Mouse (Mus musculus): ENCODE results near the gene Rims3. TPM values are rescaled to one million over a fixed set of nuclear protein-coding genes. Genes with fewer than 3 reads are reported as not detected.

The Rims3 gene
- 0.87 and 1.2 TPM in 2 replicates for polyA plus RNA-seq (2015; fragmentation: Nextera tagmentation; extraction: Ambion mirVana)

- Histone ChIP-seq H3K27ac (no peak within 1 kb of the TSS), H3K36me3 (no peaks in the 10 kb centered on the region), H3K9ac (peak within 1 kb of the TSS; percentile 63), H3K4me3 (peak within 1 kb of the TSS; percentile 58), H3K4me1 (no peaks in the 10 kb centered on the region), H3K9me3 (no peaks in the 10 kb centered on the region), H3K27me3 (peaks cover 71% of the 10 kb centered on the region), H3K4me2 (peak within 1 kb of the TSS; percentile 93)
- ATAC-seq (ENCODE audit: insufficient number of reproducible peaks, insufficient read depth, low FRiP score, low TSS enrichment, low read depth), result peak; percentile 45; the same call in 1 of the 2 replicates
- under 1% methylated on average over 60 of the region's 68 CpGs for WGBS
These were observed at the start of gene Rims3 for GRCm38 (mm10) chr4:120854588-120855319. TSS of gene Rims3 (plus strand) at chr4:120854816.

GRCm38 (mm10) chr4:120805816-120806215 lies 48.8 kb upstream of the Rims3 start:
- Histone ChIP-seq H3K36me3 (peaks cover 6% of the 10 kb centered on the region), H3K4me2 (no peak overlapping the region), H3K27ac (no peak overlapping the region), H3K9me3 (no peaks in the 10 kb centered on the region), H3K9ac (no peak overlapping the region), H3K4me3 (no peak overlapping the region), H3K27me3 (no peaks in the 10 kb centered on the region), H3K4me1 (peaks cover 5% of the 10 kb centered on the region)
- no peak for ATAC-seq (ENCODE audit: insufficient number of reproducible peaks, insufficient read depth, low FRiP score, low TSS enrichment, low read depth)

- Histone ChIP-seq H3K9me3 (no peaks in the 10 kb centered on the region), H3K27me3 (no peaks in the 10 kb centered on the region), H3K9ac (peak overlapping the region; percentile 70), H3K36me3 (no peaks in the 10 kb centered on the region), H3K4me1 (peaks cover 33% of the 10 kb centered on the region), H3K4me3 (peak overlapping the region; percentile 55), H3K27ac (peak overlapping the region; percentile 74; the same call in 1 of the 2 replicates), H3K4me2 (peak overlapping the region; percentile 72)
- ATAC-seq (ENCODE audit: insufficient number of reproducible peaks, insufficient read depth, low FRiP score, low TSS enrichment, low read depth), result no peak
- 37% methylated on average over 1 of the region's 1 CpGs for WGBS
These were observed 40.9 kb upstream of the Rims3 start for GRCm38 (mm10) chr4:120813762-120814161.

GRCm38 (mm10) chr4:120814171-120814570 lies 40.4 kb upstream of the Rims3 start:
- H3K4me1 ChIP-seq, result peaks cover 33% of the 10 kb centered on the region
- WGBS, result 30% methylated on average over 4 of the region's 4 CpGs
- no peak for ATAC-seq (ENCODE audit: insufficient number of reproducible peaks, insufficient read depth, low FRiP score, low TSS enrichment, low read depth)

GRCm38 (mm10) chr4:120815163-120815562 lies 39.5 kb upstream of the Rims3 start:
- Histone ChIP-seq H3K27me3 (no peaks in the 10 kb centered on the region), H3K36me3 (no peaks in the 10 kb centered on the region), H3K4me1 (peaks cover 33% of the 10 kb centered on the region), H3K4me2 (peak overlapping the region; percentile 72), H3K4me3 (peak overlapping the region; percentile 55), H3K27ac (peak overlapping the region; percentile 80), H3K9me3 (no peaks in the 10 kb centered on the region), H3K9ac (peak overlapping the region; percentile 71)
- ATAC-seq (ENCODE audit: insufficient number of reproducible peaks, insufficient read depth, low FRiP score, low TSS enrichment, low read depth), result no peak
- WGBS, result 12% methylated on average over 4 of the region's 4 CpGs

More at GRCm38 (mm10) chr4:120814171-120814570, 40.4 kb upstream of the Rims3 start:
- no peaks in the 10 kb centered on the region for H3K27me3 ChIP-seq
- H3K4me3 ChIP-seq, result peak overlapping the region; percentile 55
- no peaks in the 10 kb centered on the region for H3K9me3 ChIP-seq
- H3K36me3 ChIP-seq, result no peaks in the 10 kb centered on the region
- H3K9ac ChIP-seq, result peak overlapping the region; percentile 70
- H3K27ac ChIP-seq, result peak overlapping the region; percentile 74
- H3K4me2 ChIP-seq, result peak overlapping the region; percentile 72

- ATAC-seq (ENCODE audit: insufficient number of reproducible peaks, insufficient read depth, low FRiP score, low TSS enrichment, low read depth), result peak; percentile 93
- no peaks in the 10 kb centered on the region for H3K27me3 ChIP-seq
- 10% methylated on average over 10 of the region's 10 CpGs for WGBS
- H3K9me3 ChIP-seq, result no peaks in the 10 kb centered on the region
- no peaks in the 10 kb centered on the region for H3K36me3 ChIP-seq
- peak overlapping the region; percentile 72 for H3K4me2 ChIP-seq
- peak overlapping the region; percentile 80 for H3K27ac ChIP-seq
- H3K4me1 ChIP-seq, result peaks cover 33% of the 10 kb centered on the region
- peak overlapping the region; percentile 71 for H3K9ac ChIP-seq
- peak overlapping the region; percentile 55 for H3K4me3 ChIP-seq
These were observed 38.8 kb upstream of the Rims3 start for GRCm38 (mm10) chr4:120815622-120816334.

- Histone ChIP-seq H3K4me3 (no peak overlapping the region), H3K4me1 (peaks cover 35% of the 10 kb centered on the region), H3K9ac (no peak overlapping the region), H3K4me2 (peak overlapping the region; percentile 1; the same call in 1 of the 2 replicates), H3K36me3 (no peaks in the 10 kb centered on the region), H3K27ac (peak overlapping the region; percentile 69), H3K9me3 (no peaks in the 10 kb centered on the region), H3K27me3 (no peaks in the 10 kb centered on the region)
- no peak for ATAC-seq (ENCODE audit: insufficient number of reproducible peaks, insufficient read depth, low FRiP score, low TSS enrichment, low read depth)
- 10% methylated on average over 3 of the region's 3 CpGs for WGBS
These were observed 37.4 kb upstream of the Rims3 start for GRCm38 (mm10) chr4:120817002-120817774.

GRCm38 (mm10) chr4:120817951-120818350 lies 36.7 kb upstream of the Rims3 start:
- no peaks in the 10 kb centered on the region for H3K27me3 ChIP-seq
- WGBS, result 74% methylated on average over 2 of the region's 2 CpGs
- H3K4me1 ChIP-seq, result peaks cover 37% of the 10 kb centered on the region
- H3K36me3 ChIP-seq, result no peaks in the 10 kb centered on the region
- no peak for ATAC-seq (ENCODE audit: insufficient number of reproducible peaks, insufficient read depth, low FRiP score, low TSS enrichment, low read depth)
- H3K9ac ChIP-seq, result no peak overlapping the region
- no peaks in the 10 kb centered on the region for H3K9me3 ChIP-seq
- H3K4me3 ChIP-seq, result no peak overlapping the region
- no peak overlapping the region for H3K4me2 ChIP-seq
- H3K27ac ChIP-seq, result no peak overlapping the region

- WGBS, result 77% methylated on average over 1 of the region's 1 CpGs
- Histone ChIP-seq H3K4me1 (peaks cover 42% of the 10 kb centered on the region), H3K9ac (no peak overlapping the region), H3K9me3 (no peaks in the 10 kb centered on the region), H3K36me3 (no peaks in the 10 kb centered on the region), H3K27me3 (no peaks in the 10 kb centered on the region), H3K4me3 (no peak overlapping the region), H3K4me2 (no peak overlapping the region), H3K27ac (no peak overlapping the region)
- ATAC-seq (ENCODE audit: insufficient number of reproducible peaks, insufficient read depth, low FRiP score, low TSS enrichment, low read depth), result no peak
These were observed 35.3 kb upstream of the Rims3 start for GRCm38 (mm10) chr4:120819296-120819695.

GRCm38 (mm10) chr4:120819871-120820270 lies 34.7 kb upstream of the Rims3 start:
- no peak for ATAC-seq (ENCODE audit: insufficient number of reproducible peaks, insufficient read depth, low FRiP score, low TSS enrichment, low read depth)
- H3K9ac ChIP-seq, result no peak overlapping the region
- H3K4me2 ChIP-seq, result no peak overlapping the region
- 95% methylated on average over 2 of the region's 2 CpGs for WGBS
- peaks cover 42% of the 10 kb centered on the region for H3K4me1 ChIP-seq
- no peak overlapping the region for H3K27ac ChIP-seq
- H3K9me3 ChIP-seq, result no peaks in the 10 kb centered on the region
- H3K4me3 ChIP-seq, result no peak overlapping the region
- H3K36me3 ChIP-seq, result no peaks in the 10 kb centered on the region
- no peaks in the 10 kb centered on the region for H3K27me3 ChIP-seq

GRCm38 (mm10) chr4:120822191-120822911 lies 32.3 kb upstream of the Rims3 start:
- Histone ChIP-seq H3K36me3 (no peaks in the 10 kb centered on the region), H3K27ac (no peak overlapping the region), H3K27me3 (no peaks in the 10 kb centered on the region), H3K9me3 (no peaks in the 10 kb centered on the region), H3K9ac (no peak overlapping the region), H3K4me2 (no peak overlapping the region), H3K4me1 (peaks cover 30% of the 10 kb centered on the region), H3K4me3 (no peak overlapping the region)
- ATAC-seq (ENCODE audit: insufficient number of reproducible peaks, insufficient read depth, low FRiP score, low TSS enrichment, low read depth), result no peak
- 86% methylated on average over 2 of the region's 2 CpGs for WGBS

Measured in embryonic facial prominence, embryonic 13.5 days (tissue).